Mouse (Mus musculus): ENCODE measurements around the gene Gpr180. TPM values are rescaled to one million over a fixed set of nuclear protein-coding genes. Genes with fewer than 3 reads are reported as not detected.

Gpr180 gene
- polyA plus RNA-seq, 1 experiment from 2014 or later = 47.5 TPM

- no peak overlapping the region for H3K4me3 ChIP-seq
- no peaks in the 10 kb centered on the region for H3K4me1 ChIP-seq (replicated peaks)
- no peaks in the 10 kb centered on the region for H3K27me3 ChIP-seq
- H3K36me3 ChIP-seq = peaks cover 31% of the 10 kb centered on the region
- no peak overlapping the region for H3K4me2 ChIP-seq
- no peak overlapping the region for H3K9ac ChIP-seq
- ATAC-seq (ENCODE audit: low FRiP score, low read depth) = no peak
- WGBS = 88% methylated on average over 10 of the region's 10 CpGs
- H3K9me3 ChIP-seq = no peaks in the 10 kb centered on the region
- no peak overlapping the region for H3K27ac ChIP-seq (replicated peaks)
Observed at GRCm38 (mm10) chr14:118156740-118157139, 19.8 kb downstream of the Gpr180 start.

- H3K27ac ChIP-seq (replicated peaks) = no peak overlapping the region
- no peak for ATAC-seq (ENCODE audit: low FRiP score, low read depth)
- H3K36me3 ChIP-seq = peaks cover 34% of the 10 kb centered on the region
- no peak overlapping the region for H3K4me2 ChIP-seq
- 21% methylated on average over 5 of the region's 5 CpGs for WGBS
- no peak overlapping the region for H3K9ac ChIP-seq
- no peaks in the 10 kb centered on the region for H3K27me3 ChIP-seq
- H3K4me1 ChIP-seq (replicated peaks) = no peaks in the 10 kb centered on the region
- no peak overlapping the region for H3K4me3 ChIP-seq
- no peaks in the 10 kb centered on the region for H3K9me3 ChIP-seq
Observed at GRCm38 (mm10) chr14:118157146-118157545, 20.2 kb downstream of the Gpr180 start.

- Histone ChIP-seq H3K4me2 (no peak overlapping the region), H3K9me3 (no peaks in the 10 kb centered on the region), H3K27ac (replicated peaks) (no peak overlapping the region), H3K4me1 (replicated peaks) (no peaks in the 10 kb centered on the region), H3K27me3 (no peaks in the 10 kb centered on the region), H3K9ac (no peak overlapping the region), H3K4me3 (no peak overlapping the region), H3K36me3 (peaks cover 35% of the 10 kb centered on the region)
- ATAC-seq (ENCODE audit: low FRiP score, low read depth) = no peak
- 89% methylated on average over 3 of the region's 3 CpGs for WGBS
Observed at GRCm38 (mm10) chr14:118161751-118162150, 24.8 kb downstream of the Gpr180 start.

- Histone ChIP-seq H3K4me3 (no peak overlapping the region), H3K9me3 (no peaks in the 10 kb centered on the region), H3K4me1 (replicated peaks) (no peaks in the 10 kb centered on the region), H3K27me3 (no peaks in the 10 kb centered on the region), H3K36me3 (peaks cover 35% of the 10 kb centered on the region), H3K9ac (no peak overlapping the region), H3K27ac (replicated peaks) (no peak overlapping the region), H3K4me2 (no peak overlapping the region)
- no peak for ATAC-seq (ENCODE audit: low FRiP score, low read depth)
- WGBS = 59% methylated on average over 14 of the region's 14 CpGs
Observed at GRCm38 (mm10) chr14:118162640-118163039, 25.7 kb downstream of the Gpr180 start.

GRCm38 (mm10) chr14:118168776-118169175 lies 31.8 kb downstream of the Gpr180 start:
- no peaks in the 10 kb centered on the region for H3K4me1 ChIP-seq (replicated peaks)
- no peak for ATAC-seq (ENCODE audit: low FRiP score, low read depth)
- no peaks in the 10 kb centered on the region for H3K27me3 ChIP-seq
- H3K4me2 ChIP-seq = no peak overlapping the region
- H3K36me3 ChIP-seq = peaks cover 7% of the 10 kb centered on the region; the same call in 1 of the 2 replicates
- H3K9me3 ChIP-seq = no peaks in the 10 kb centered on the region
- no peak overlapping the region for H3K27ac ChIP-seq (replicated peaks)
- no peak overlapping the region for H3K4me3 ChIP-seq
- no peak overlapping the region for H3K9ac ChIP-seq
- WGBS = 97% methylated on average over 4 of the region's 4 CpGs

- H3K4me2 ChIP-seq = no peak overlapping the region
- H3K27ac ChIP-seq (replicated peaks) = no peak overlapping the region
- WGBS = 58% methylated on average over 11 of the region's 11 CpGs
- peaks cover 7% of the 10 kb centered on the region; the same call in 1 of the 2 replicates for H3K36me3 ChIP-seq
- no peak overlapping the region for H3K9ac ChIP-seq
- no peak overlapping the region for H3K4me3 ChIP-seq
- no peaks in the 10 kb centered on the region for H3K27me3 ChIP-seq
- H3K9me3 ChIP-seq = no peaks in the 10 kb centered on the region
- H3K4me1 ChIP-seq (replicated peaks) = no peaks in the 10 kb centered on the region
- no peak for ATAC-seq (ENCODE audit: low FRiP score, low read depth)
Observed at GRCm38 (mm10) chr14:118173590-118174203, 36.7 kb downstream of the Gpr180 start.

GRCm38 (mm10) chr14:118175071-118175693 lies 38.2 kb downstream of the Gpr180 start:
- H3K9ac ChIP-seq = no peak overlapping the region
- H3K27me3 ChIP-seq = no peaks in the 10 kb centered on the region
- H3K4me2 ChIP-seq = no peak overlapping the region
- no peaks in the 10 kb centered on the region for H3K36me3 ChIP-seq
- no peaks in the 10 kb centered on the region for H3K9me3 ChIP-seq
- WGBS = 91% methylated on average over 30 of the region's 30 CpGs
- peaks cover 5% of the 10 kb centered on the region for H3K4me1 ChIP-seq (replicated peaks)
- ATAC-seq (ENCODE audit: low FRiP score, low read depth) = no peak
- no peak overlapping the region for H3K27ac ChIP-seq (replicated peaks)
- no peak overlapping the region for H3K4me3 ChIP-seq

- Histone ChIP-seq H3K9me3 (no peaks in the 10 kb centered on the region), H3K4me2 (no peak overlapping the region), H3K9ac (no peak overlapping the region), H3K4me1 (replicated peaks) (peaks cover 5% of the 10 kb centered on the region), H3K4me3 (no peak overlapping the region), H3K27ac (replicated peaks) (no peak overlapping the region), H3K36me3 (no peaks in the 10 kb centered on the region), H3K27me3 (no peaks in the 10 kb centered on the region)
- no peak for ATAC-seq (ENCODE audit: low FRiP score, low read depth)
- 92% methylated on average over 12 of the region's 12 CpGs for WGBS
Observed at GRCm38 (mm10) chr14:118175694-118176085, 38.7 kb downstream of the Gpr180 start.

GRCm38 (mm10) chr14:118179251-118179650 lies 42.3 kb downstream of the Gpr180 start:
- Histone ChIP-seq H3K4me1 (replicated peaks) (peaks cover 5% of the 10 kb centered on the region), H3K4me3 (no peak overlapping the region), H3K4me2 (peak overlapping the region; percentile 71), H3K9ac (no peak overlapping the region), H3K36me3 (no peaks in the 10 kb centered on the region), H3K27me3 (no peaks in the 10 kb centered on the region), H3K27ac (replicated peaks) (no peak overlapping the region), H3K9me3 (no peaks in the 10 kb centered on the region)
- WGBS = 57% methylated on average over 1 of the region's 1 CpGs
- no peak for ATAC-seq (ENCODE audit: low FRiP score, low read depth)

GRCm38 (mm10) chr14:118179701-118180100 lies 42.7 kb downstream of the Gpr180 start:
- H3K4me2 ChIP-seq = peak overlapping the region; percentile 71
- H3K9ac ChIP-seq = peak overlapping the region; percentile 32
- peaks cover 5% of the 10 kb centered on the region for H3K4me1 ChIP-seq (replicated peaks)
- H3K36me3 ChIP-seq = no peaks in the 10 kb centered on the region
- no peaks in the 10 kb centered on the region for H3K27me3 ChIP-seq
- H3K9me3 ChIP-seq = no peaks in the 10 kb centered on the region
- whole genome bisulfite sequencing = 31% methylated on average over 7 of the region's 7 CpGs
- peak overlapping the region; percentile 85 for H3K27ac ChIP-seq (replicated peaks)
- peak overlapping the region; percentile 51 for H3K4me3 ChIP-seq
- ATAC-seq (ENCODE audit: low FRiP score, low read depth) = peak; percentile 31; the same call in 1 of the 2 replicates

GRCm38 (mm10) chr14:118180117-118180557 lies 43.2 kb downstream of the Gpr180 start:
- peak overlapping the region; percentile 32 for H3K9ac ChIP-seq
- peaks cover 5% of the 10 kb centered on the region for H3K4me1 ChIP-seq (replicated peaks)
- under 1% methylated on average over 20 of the region's 20 CpGs for WGBS
- H3K4me3 ChIP-seq = peak overlapping the region; percentile 51
- no peaks in the 10 kb centered on the region for H3K36me3 ChIP-seq
- H3K27me3 ChIP-seq = no peaks in the 10 kb centered on the region
- peak overlapping the region; percentile 71 for H3K4me2 ChIP-seq
- no peaks in the 10 kb centered on the region for H3K9me3 ChIP-seq
- H3K27ac ChIP-seq (replicated peaks) = peak overlapping the region; percentile 85
- peak; percentile 88 for ATAC-seq (ENCODE audit: low FRiP score, low read depth)

- WGBS = under 1% methylated on average over 10 of the region's 10 CpGs
- H3K4me1 ChIP-seq (replicated peaks) = peaks cover 5% of the 10 kb centered on the region
Observed at GRCm38 (mm10) chr14:118180711-118181177, 43.8 kb downstream of the Gpr180 start.

More at GRCm38 (mm10) chr14:118180711-118181177, 43.8 kb downstream of the Gpr180 start:
- no peaks in the 10 kb centered on the region for H3K27me3 ChIP-seq
- H3K36me3 ChIP-seq = no peaks in the 10 kb centered on the region
- no peaks in the 10 kb centered on the region for H3K9me3 ChIP-seq
- H3K4me3 ChIP-seq = peak overlapping the region; percentile 51
- peak overlapping the region; percentile 71 for H3K4me2 ChIP-seq
- ATAC-seq (ENCODE audit: low FRiP score, low read depth) = peak; percentile 80
- H3K9ac ChIP-seq = peak overlapping the region; percentile 32
- peak overlapping the region; percentile 85 for H3K27ac ChIP-seq (replicated peaks)
